In the genomic region with DNA sequence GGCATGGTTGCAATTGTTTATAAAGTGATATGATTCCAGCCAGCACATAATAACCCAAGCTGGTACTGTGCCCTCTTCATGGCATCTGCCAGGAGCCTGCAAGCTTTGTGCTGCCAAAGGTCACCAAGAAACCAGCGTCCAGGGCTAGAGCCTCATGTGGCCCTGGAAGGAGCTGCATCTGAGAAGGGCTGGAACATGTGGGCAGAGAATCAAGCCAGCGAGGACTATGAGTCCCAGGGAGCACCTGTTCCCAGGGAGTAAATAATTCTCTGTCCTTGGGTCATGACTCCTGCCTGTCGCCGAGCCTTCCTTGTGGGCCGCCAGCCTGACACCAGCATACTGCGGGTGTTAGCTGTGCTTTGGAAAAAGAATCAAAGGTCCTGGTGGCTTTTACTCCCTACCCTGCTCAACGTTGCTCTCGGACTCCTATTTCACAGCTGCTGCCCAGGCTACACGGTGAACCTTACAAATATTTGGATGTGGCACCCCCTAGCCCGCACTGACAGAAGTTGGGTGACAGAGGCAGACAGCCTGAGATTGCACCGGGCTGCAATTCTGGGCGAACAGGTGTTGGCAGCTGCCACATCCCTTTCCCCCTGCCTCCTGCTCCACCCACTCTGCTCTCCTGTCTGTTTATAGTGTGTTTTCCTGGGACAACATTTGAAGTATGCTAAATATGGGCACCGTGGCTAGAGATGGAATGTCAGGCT, we compare ENCODE assay signal across 8 mouse cellular contexts.
A peak's percentile ranks its signal among the peaks of the same experiment; 100 is the strongest.
DNase-seq lines count a peak whose midpoint lies in the region.

No protein-coding gene starts in this region.

- DNase-seq in adrenal gland, adult (ENCODE audit: inconsistent age in 2 of 2, low spot score in 1 of 2), result peak; percentile 70 to 77
- DNase-seq in adrenal gland, postnatal 4 days (ENCODE audit: low spot score in 2 of 2), result no peak
- DNase-seq in 3134 (ENCODE audit: extremely low read depth, insufficient read length, low spot score), result peak; percentile 47
- peak; percentile 64 for DNase-seq in cerebellum, adult 9-11 months
- peak; percentile 77 for DNase-seq in kidney, postnatal 14 days
- DNase-seq in thymus, postnatal 4 days, result peak; percentile 53
- DNase-seq in layer of hippocampus, adult 8-10 months (ENCODE audit: low spot score in 2 of 2), result no peak
- DNase-seq in spleen, adult 18-20 months, result no peak

Comparison
In these comparisons a context has a peak if more than half of its experiments do, and no peak if none do; other contexts are left out.
1. DNase-seq: peak in adrenal gland, adult (2 of 2), 3134 (single experiment), cerebellum, adult 9-11 months (single experiment), kidney, postnatal 14 days (single experiment) and thymus, postnatal 4 days (single experiment); none in adrenal gland, postnatal 4 days (0 of 2), layer of hippocampus, adult 8-10 months (0 of 2) and spleen, adult 18-20 months (0 of 2).